Mouse (Mus musculus): ENCODE data around the gene Gm5662.
"Not testable (repeated sequence)": the region's sequence is repeated elsewhere in the genome, so short reads cannot be mapped to it uniquely, and the experiment has no call there.

DNA sequence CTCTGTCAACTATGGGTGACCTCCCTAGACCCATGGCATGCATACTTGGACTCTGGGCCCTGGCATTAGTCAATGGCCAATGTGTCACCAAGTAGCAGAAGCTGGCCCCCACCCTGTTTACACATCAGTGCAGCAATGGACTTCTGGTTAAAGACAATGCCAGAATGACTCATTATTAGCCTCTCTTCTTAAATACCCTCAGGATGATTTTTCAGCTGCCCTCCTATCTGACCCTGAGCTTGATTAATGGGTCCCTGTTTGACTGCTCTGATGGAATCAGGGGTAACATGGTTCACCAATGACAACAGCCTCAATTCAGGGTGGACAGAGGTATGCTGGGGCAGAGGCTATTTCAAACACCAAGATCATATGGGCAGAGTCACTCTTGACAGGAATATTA lies 28.5 kb downstream of the Gm5662 start:
- not testable (repeated sequence) for TF ChIP-seq CTCF (IDR thresholded peaks at IDR 0.05; ENCODE audit: low read depth, low read length); POLR2A (IDR thresholded peaks at IDR 0.05; ENCODE audit: extremely low read depth, insufficient read depth, low read length)
